Mouse (Mus musculus) kidney, adult 11 months (tissue): Measurements from ENCODE around the gene Cmtm5.
"Not testable (repeated sequence)": the region's sequence is repeated elsewhere in the genome, so short reads cannot be mapped to it uniquely, and the experiment has no call there.

Experiments used
- DNase-seq: peaks from one replicate; pipeline ENCODE4 v3.0.0; 2022

Cmtm5 gene

GRCm38 (mm10) chr14:54960769-54961168 is 24.7 kb downstream of the Cmtm5 start:
- DNase-seq: no peak

- no peak for DNase-seq
Measured at GRCm38 (mm10) chr14:54961487-54961886, 25.4 kb downstream of the Cmtm5 start.

GRCm38 (mm10) chr14:54962714-54963113 is 26.7 kb downstream of the Cmtm5 start:
- DNase-seq: no peak

GRCm38 (mm10) chr14:54963727-54964126 is 27.7 kb downstream of the Cmtm5 start:
- no peak for DNase-seq

GRCm38 (mm10) chr14:54965044-54965443 is 29.0 kb downstream of the Cmtm5 start:
- no peak for DNase-seq

- DNase-seq: no peak
Measured at GRCm38 (mm10) chr14:54965631-54966030, 29.6 kb downstream of the Cmtm5 start.

- no peak for DNase-seq
Measured at GRCm38 (mm10) chr14:54966320-54966977, 30.4 kb downstream of the Cmtm5 start, which contains the start of gene Myh6. TSS of gene Myh6 (minus strand) at chr14:54966927.

GRCm38 (mm10) chr14:54967874-54968273 is 31.8 kb downstream of the Cmtm5 start:
- DNase-seq: no peak

- no peak for DNase-seq
Measured at GRCm38 (mm10) chr14:54968344-54968743, 32.3 kb downstream of the Cmtm5 start.

- not testable (repeated sequence) for DNase-seq
Measured at GRCm38 (mm10) chr14:54972786-54973185, 36.7 kb downstream of the Cmtm5 start.

- DNase-seq: no peak
Measured at GRCm38 (mm10) chr14:54974068-54974791, 38.2 kb downstream of the Cmtm5 start.

GRCm38 (mm10) chr14:54976633-54977032 is 40.6 kb downstream of the Cmtm5 start, which contains the start of gene Gm17428:
TSS of gene Gm17428 (plus strand) at chr14:54976933.
- DNase-seq: no peak

- no peak for DNase-seq
Measured at GRCm38 (mm10) chr14:54978664-54979063, 42.6 kb downstream of the Cmtm5 start.

- no peak for DNase-seq
Measured at GRCm38 (mm10) chr14:54981934-54982333, 45.9 kb downstream of the Cmtm5 start.

GRCm38 (mm10) chr14:54988350-54988874 is 52.4 kb downstream of the Cmtm5 start:
- DNase-seq: not testable (repeated sequence)
